Mouse (Mus musculus) bone marrow macrophage, adult 2 months (primary cell): Measurements from ENCODE around the gene Fkbp10. TPM values are rescaled to one million over a fixed set of nuclear protein-coding genes. Genes with fewer than 3 reads are reported as not detected.

ENCODE experiments used
- H3K27ac ChIP-seq: 2 replicates; pipeline ENCODE4 v1.5.1; 2012; ENCODE audit warnings: low read depth, low read length; ENCODE audit not compliant: insufficient read depth
- H3K4me1 ChIP-seq: 2 replicates; pipeline ENCODE4 v1.6.1; 2012; ENCODE audit warnings: low read length; ENCODE audit not compliant: control insufficient read depth, insufficient read depth
- H3K4me3 ChIP-seq: 2 replicates; pipeline ENCODE4 v1.5.1; 2012; ENCODE audit warnings: mild to moderate bottlenecking, low read length, moderate library complexity; ENCODE audit not compliant: insufficient read depth
- CTCF ChIP-seq: IDR thresholded peaks from 2 replicates; pipeline ENCODE4 v1.5.1; 2012; ENCODE audit warnings: low read depth, mild to moderate bottlenecking, low read length, moderate library complexity
- POLR2A ChIP-seq: IDR thresholded peaks from 2 replicates; pipeline ENCODE4 v1.6.1; 2012; ENCODE audit warnings: mild to moderate bottlenecking, low read depth, low read length, borderline replicate concordance
- polyA plus RNA-seq: library from polyadenylated mRNA; stranded (reverse); fragments of >200 nt; gene quantifications from 2 replicates; pipeline ENCODE4 v1.2.4, GENCODE M21; 2012; ENCODE audit not compliant: missing spikeins, insufficient read depth, insufficient read length

Gene Fkbp10
- polyA plus RNA-seq, 1 experiment = 1.6 TPM

DNA sequence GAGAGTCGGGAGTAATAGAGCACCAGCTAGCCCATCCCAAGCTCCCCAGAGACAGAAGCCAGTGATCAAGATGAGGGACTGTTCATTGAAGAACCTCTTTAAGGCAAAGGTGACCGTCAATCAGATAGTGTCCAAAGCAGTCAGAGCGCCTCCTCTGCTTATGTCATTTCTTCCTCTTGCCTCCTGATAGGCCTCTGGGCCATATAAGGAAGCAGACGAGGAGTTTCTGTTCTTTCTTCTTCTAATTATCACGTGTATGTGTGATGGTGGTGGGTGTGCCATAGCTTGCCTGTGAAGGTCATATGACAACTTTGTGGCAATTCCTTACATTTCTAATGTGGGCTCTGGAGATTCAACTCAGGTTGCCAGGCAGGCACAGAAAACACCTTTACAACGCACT lies 14.7 kb upstream of the Fkbp10 start:
- Histone ChIP-seq H3K27ac (peak overlapping the region; percentile 33), H3K4me3 (no peak overlapping the region), H3K4me1 (peaks cover 24% of the 10 kb centered on the region)
- TF ChIP-seq CTCF (no peak), POLR2A (no peak)

DNA sequence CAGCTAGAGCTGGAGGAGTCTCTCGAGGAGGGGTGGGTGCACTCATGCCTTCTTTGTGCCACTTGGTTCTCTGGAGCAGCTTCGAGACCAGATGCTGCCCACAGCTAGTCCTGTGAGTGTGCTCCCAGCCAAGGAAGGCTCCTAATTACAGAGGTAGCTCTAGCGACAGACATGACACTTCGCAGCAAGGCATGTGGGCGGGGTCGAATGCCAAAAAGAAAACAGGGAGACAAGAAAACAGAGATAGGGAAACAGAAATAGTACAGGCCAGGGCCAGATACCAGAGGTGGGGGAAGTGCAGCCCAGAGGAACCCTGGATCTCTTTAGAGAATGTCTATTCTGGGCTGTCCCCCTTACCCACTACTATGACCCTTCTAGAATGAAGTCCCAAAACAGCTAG lies 13.3 kb upstream of the Fkbp10 start:
- Histone ChIP-seq H3K4me1 (peaks cover 18% of the 10 kb centered on the region), H3K4me3 (no peak overlapping the region), H3K27ac (no peak overlapping the region)
- no peak for TF ChIP-seq CTCF
- TF ChIP-seq POLR2A = no peak

DNA sequence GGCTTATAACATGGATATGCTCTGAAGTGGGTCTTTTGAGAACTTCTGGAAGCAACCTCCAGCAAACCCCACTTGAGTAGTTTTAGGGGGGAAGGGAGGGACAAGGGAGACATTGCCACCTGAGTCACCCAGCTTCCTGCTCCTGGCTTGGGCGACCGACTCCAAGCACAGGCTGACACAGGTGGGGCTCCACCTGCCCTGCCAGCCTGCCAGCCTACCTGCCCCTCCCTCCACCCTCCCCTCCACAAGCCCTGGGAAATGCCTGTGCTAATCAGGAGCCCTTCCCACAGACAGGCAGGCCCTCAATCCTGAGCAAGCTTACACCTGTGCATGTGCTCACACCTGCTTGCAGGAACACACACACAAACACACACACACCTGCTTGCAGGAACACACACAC lies 12.8 kb upstream of the Fkbp10 start:
- H3K4me3 ChIP-seq = no peak overlapping the region
- TF ChIP-seq POLR2A (no peak), CTCF (no peak)
- peaks cover 18% of the 10 kb centered on the region for H3K4me1 ChIP-seq

DNA sequence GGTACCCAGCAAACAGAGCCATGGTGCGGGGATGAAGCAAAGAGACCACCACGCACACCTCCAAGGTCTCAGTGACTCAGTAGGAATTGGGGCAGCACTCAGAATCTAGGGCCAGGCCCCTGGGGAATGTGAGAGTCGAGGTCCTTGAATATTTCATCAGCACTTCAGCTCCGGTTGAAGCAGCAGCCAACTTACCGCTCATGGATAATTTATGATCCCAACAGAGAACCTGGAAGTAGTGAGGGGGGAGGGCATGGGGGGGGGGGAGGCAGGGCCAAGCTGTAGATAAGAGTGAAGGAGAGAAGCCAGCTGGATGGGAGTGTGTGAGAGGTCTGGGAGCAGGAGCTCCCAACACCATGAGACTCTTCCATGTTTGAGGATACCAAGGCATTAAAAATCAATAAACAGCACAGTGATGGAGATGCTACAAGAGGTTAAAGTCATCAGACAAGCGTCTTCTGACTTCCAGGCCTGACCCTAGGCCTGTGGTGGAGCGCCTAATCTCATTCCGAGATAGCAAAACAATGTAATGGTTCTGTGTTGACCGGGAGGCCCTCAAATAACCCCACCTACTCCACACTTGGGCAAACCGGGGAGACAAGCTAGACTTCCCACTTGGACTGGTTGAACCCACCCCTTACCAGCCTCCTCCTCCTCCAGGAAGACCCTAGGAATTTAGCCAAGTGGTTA lies 11.9 kb upstream of the Fkbp10 start:
- Histone ChIP-seq H3K27ac (no peak overlapping the region), H3K4me3 (no peak overlapping the region), H3K4me1 (peaks cover 18% of the 10 kb centered on the region)
- TF ChIP-seq CTCF (no peak), POLR2A (no peak)

More for the DNA sequence above, 12.8 kb upstream of the Fkbp10 start:
- no peak overlapping the region for H3K27ac ChIP-seq

DNA sequence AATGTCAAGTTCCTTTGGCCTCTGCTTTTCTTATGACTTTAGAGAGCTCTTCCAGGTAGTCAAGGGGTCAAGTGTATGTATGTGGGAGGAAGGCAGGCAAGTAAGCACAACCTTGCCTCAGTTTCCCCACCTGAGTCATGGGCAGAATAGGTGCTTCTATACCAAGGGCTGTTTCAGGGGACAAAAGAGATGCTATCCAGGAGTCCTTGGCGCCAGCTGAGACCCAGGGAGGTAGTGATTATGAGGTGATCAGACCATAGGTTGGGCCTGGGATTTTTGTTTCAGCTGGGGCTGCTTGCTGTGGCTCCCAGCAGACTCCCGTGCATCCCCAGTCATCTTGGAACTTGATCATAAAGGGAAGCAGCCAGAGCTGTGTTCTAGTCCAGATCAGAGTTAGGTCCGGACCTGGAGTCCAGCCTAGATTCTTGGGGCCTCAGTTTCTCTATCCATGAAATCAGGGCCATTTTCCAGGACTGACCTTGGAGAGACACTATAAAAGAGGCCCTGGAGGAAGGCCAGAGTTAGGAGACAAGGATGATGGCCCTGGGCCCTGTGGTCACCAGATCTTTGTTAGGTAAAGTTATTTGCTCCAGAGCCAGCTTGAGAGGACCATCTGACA lies 10.9 kb upstream of the Fkbp10 start:
- TF ChIP-seq POLR2A (no peak), CTCF (no peak)
- no peak overlapping the region for H3K4me3 ChIP-seq
- no peak overlapping the region for H3K27ac ChIP-seq
- peaks cover 16% of the 10 kb centered on the region for H3K4me1 ChIP-seq

DNA sequence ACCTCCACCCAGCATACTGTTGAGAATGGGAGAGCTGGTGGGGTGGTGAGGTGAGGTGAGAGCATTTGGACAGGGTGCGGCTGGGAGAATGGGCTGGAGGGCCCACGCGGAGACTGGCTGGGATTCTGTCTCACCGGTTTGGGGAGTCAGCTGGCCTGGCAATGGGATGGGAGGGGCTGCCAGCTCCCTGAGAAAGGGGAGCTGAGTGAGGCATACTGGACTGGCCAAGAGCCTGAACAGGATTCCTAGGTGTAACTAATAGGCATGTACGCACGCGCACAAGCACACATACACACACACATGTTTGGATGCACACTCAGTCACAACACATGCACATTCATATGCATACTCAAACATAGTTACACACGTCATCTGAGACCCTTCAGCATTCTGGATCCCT lies 9.2 kb upstream of the Fkbp10 start:
- Histone ChIP-seq H3K4me1 (peaks cover 3% of the 10 kb centered on the region), H3K4me3 (no peak overlapping the region), H3K27ac (no peak overlapping the region)
- no peak for TF ChIP-seq CTCF
- no peak for TF ChIP-seq POLR2A

DNA sequence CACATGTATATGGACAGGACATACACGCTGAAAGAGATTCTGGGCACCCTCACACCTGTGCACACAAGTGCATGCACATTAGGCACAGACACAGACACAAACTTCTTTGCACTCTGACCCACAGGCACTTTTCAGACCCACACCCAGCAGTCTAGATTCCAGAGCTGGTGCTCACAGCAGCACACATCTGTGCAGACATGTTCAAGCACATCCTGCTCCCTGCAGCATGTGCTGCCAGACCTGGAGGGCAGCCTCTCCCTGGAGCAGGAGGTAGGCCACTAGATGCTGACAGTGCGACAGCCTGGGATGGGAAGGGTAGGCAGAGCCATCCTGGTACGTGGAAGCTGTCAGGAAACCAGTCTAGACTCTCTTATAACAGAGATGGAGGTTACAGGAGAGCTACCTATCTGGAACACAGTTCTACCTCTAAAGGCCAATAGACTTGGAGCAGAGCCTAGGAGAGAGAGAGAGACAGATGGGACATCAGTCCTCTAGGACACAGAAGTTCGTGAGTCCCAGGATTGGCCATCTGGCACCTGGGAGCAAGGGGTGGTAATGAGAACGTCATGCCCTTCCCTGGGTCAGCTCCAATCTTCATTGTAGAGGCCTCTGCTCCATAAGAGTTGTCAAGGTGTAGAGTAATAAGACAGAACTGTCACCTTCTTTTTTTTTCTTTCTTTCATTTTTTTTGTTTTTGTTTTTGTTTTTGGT lies 8.3 kb upstream of the Fkbp10 start:
- Histone ChIP-seq H3K4me3 (no peak overlapping the region), H3K27ac (no peak overlapping the region), H3K4me1 (no peaks in the 10 kb centered on the region; the same call in 1 of the 2 replicates)
- no peak for TF ChIP-seq POLR2A
- TF ChIP-seq CTCF = no peak

DNA sequence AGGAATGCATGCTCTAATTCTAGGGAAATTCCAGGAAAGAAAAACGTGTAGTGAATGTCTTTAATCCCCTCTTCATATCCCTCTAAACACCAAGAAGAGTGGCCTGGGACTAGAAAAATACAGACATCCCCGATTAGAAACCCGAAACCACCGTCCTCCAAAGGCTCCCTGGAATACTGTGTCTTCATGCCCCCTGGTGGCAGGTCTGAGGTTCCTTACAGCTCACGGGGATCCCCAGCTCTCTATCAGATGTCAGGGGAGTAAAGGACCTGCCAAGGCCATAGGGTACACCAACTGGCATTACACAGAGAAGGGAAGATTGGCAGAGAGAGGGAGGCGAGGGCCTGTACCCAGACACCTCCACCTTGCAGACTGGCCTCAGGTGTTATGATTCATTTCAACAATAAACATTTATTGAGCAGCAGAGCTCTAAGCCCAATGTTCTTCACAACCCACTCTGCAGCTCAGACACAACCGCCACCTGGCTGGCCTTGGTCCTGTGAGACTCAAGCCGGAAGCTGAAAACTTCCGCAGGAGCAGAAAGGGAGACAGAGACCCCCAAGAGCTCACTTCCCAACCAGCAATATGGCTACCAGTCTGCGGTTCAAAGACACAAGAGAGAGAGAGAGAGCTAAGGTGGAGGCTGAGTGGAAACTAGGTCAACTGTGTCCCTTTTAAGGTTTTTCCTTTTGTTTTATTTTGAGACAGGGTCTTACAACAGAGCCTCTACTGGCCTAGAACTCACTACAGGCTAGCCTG lies 7.2 kb upstream of the Fkbp10 start:
- Histone ChIP-seq H3K27ac (no peak overlapping the region), H3K4me1 (no peaks in the 10 kb centered on the region), H3K4me3 (no peak overlapping the region)
- TF ChIP-seq POLR2A (no peak), CTCF (peak; percentile 79)

DNA sequence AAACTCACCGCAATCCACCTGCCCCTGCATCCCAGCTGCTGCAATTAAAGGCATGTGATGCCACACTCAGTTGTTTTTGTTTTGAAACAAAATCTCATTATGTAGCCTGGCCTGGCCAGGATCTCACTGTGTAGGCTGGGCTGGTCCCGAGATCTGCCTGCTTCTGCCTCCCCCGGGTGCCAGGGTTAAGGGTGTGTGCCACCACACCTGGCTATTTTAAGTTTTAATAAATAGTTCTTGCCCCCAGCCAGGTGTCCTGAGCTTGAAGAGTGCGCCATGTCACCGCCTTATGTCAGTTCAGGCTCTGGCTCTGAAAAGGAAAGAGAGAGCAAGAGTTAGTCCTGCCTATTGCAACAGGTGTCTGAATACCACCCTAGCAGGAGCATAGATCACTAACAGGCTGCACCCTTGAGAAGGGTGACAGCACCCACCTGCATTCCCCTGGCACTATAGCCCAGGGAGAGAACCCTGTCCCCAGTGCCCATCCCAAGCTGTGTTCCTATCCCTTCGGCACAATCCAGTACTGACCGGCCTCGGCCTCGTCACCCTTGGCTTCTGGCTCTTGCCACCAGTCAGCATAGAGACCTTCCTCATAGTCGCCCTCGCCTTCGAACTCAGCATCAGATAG lies 6.5 kb upstream of the Fkbp10 start:
- TF ChIP-seq CTCF (no peak), POLR2A (no peak)
- no peaks in the 10 kb centered on the region for H3K4me1 ChIP-seq
- no peak overlapping the region for H3K27ac ChIP-seq
- H3K4me3 ChIP-seq = no peak overlapping the region
